Mouse (Mus musculus) heart, embryonic 13.5 days (tissue): ENCODE measurements around the gene Lamtor5. TPM values are rescaled to one million over a fixed set of nuclear protein-coding genes. Genes with fewer than 3 reads are reported as not detected.
"Not testable (repeated sequence)": the region's sequence is repeated elsewhere in the genome, so short reads cannot be mapped to it uniquely, and the experiment has no call there.

ENCODE experiments used
- ATAC-seq: fragments of 200-750 bp; cut with Nextera tagmentation; 2 replicates; pipeline ENCODE4 v1.8.0; 2017; ENCODE audit warnings: moderate TSS enrichment; ENCODE audit not compliant: insufficient number of reproducible peaks, low FRiP score, low TSS enrichment; ENCODE audit errors: extremely low read depth
- H3K27ac ChIP-seq: fragments of 300-500 bp; sonication (generic); replicated peaks from 2 replicates; pipeline ENCODE4 v1.5.1; 2015; ENCODE audit warnings: moderate library complexity, mild to moderate bottlenecking, inconsistent platforms
- H3K27me3 ChIP-seq: fragments of 300-500 bp; sonication (generic); replicated peaks from 2 replicates; pipeline ENCODE4 v1.6.1; 2015; ENCODE audit warnings: mild to moderate bottlenecking, inconsistent platforms
- H3K36me3 ChIP-seq: fragments of 300-500 bp; sonication (generic); 2 replicates; pipeline ENCODE4 v1.6.1; 2015; ENCODE audit warnings: mild to moderate bottlenecking, inconsistent platforms
- H3K4me1 ChIP-seq: fragments of 300-500 bp; sonication (generic); 2 replicates; pipeline ENCODE4 v1.6.1; 2015; ENCODE audit warnings: inconsistent platforms
- H3K4me2 ChIP-seq: fragments of 300-500 bp; sonication (generic); 2 replicates; pipeline ENCODE4 v1.6.1; 2015; ENCODE audit warnings: inconsistent platforms, mild to moderate bottlenecking, moderate library complexity
- H3K4me3 ChIP-seq: fragments of 300-500 bp; sonication (generic); 2 replicates; pipeline ENCODE4 v1.5.1; 2015; ENCODE audit warnings: moderate library complexity, mild to moderate bottlenecking, inconsistent platforms
- H3K9ac ChIP-seq: fragments of 300-500 bp; sonication (generic); 2 replicates; pipeline ENCODE4 v1.6.1; 2015; ENCODE audit warnings: inconsistent platforms, mild to moderate bottlenecking, moderate library complexity
- H3K9me3 ChIP-seq: fragments of 300-500 bp; sonication (generic); 2 replicates; pipeline ENCODE4 v1.6.1; 2016; ENCODE audit warnings: inconsistent platforms
- WGBS: fragments of 180-500 bp; shearing (Covaris S2); methylation state at CpG from one replicate; pipeline ENCODE4 v1.1.7; 2015; ENCODE audit warnings: mixed read lengths; 5-methylcytosine and 5-hydroxymethylcytosine counted together
- polyA plus RNA-seq: library from polyadenylated mRNA; unstranded; fragments of >200 nt; fragmentation: Nextera tagmentation; extraction: Ambion mirVana; gene quantifications from 2 replicates; pipeline ENCODE4 v1.2.1, GENCODE M21; 2015

Lamtor5 gene
- polyA plus RNA-seq, 1 experiment from 2014 or later: 149 TPM

- H3K9ac ChIP-seq: no peak overlapping the region
- H3K4me1 ChIP-seq: peaks cover 4% of the 10 kb centered on the region; the same call in 1 of the 2 replicates
- 0 out of 2 replicates have a peak, but pooled peaks have one; percentile 45 for ATAC-seq
- WGBS: 11% methylated on average over 3 of the region's 3 CpGs
- H3K36me3 ChIP-seq: no peaks in the 10 kb centered on the region
- H3K27me3 ChIP-seq: peaks cover 6% of the 10 kb centered on the region
- no peak overlapping the region for H3K27ac ChIP-seq
- no peak overlapping the region for H3K4me2 ChIP-seq
- H3K4me3 ChIP-seq: no peak overlapping the region
- no peaks in the 10 kb centered on the region for H3K9me3 ChIP-seq
Observed at GRCm38 (mm10) chr3:107273820-107274219, 4.8 kb upstream of the Lamtor5 start.

GRCm38 (mm10) chr3:107275351-107275750, 3.3 kb upstream of the Lamtor5 start:
- WGBS: 53% methylated on average over 5 of the region's 5 CpGs
- peaks cover 13% of the 10 kb centered on the region for H3K4me1 ChIP-seq
- no peak for ATAC-seq
- H3K36me3 ChIP-seq: no peaks in the 10 kb centered on the region
- H3K27me3 ChIP-seq: peaks cover 6% of the 10 kb centered on the region
- no peak overlapping the region for H3K9ac ChIP-seq
- no peaks in the 10 kb centered on the region for H3K9me3 ChIP-seq
- no peak overlapping the region for H3K4me2 ChIP-seq
- no peak overlapping the region for H3K4me3 ChIP-seq
- no peak overlapping the region for H3K27ac ChIP-seq

GRCm38 (mm10) chr3:107275996-107276395, 2.7 kb upstream of the Lamtor5 start:
- Histone ChIP-seq H3K4me2 (no peak overlapping the region), H3K9ac (no peak overlapping the region), H3K4me1 (peaks cover 14% of the 10 kb centered on the region), H3K36me3 (no peaks in the 10 kb centered on the region), H3K27ac (no peak overlapping the region), H3K27me3 (peaks cover 6% of the 10 kb centered on the region), H3K9me3 (no peaks in the 10 kb centered on the region), H3K4me3 (no peak overlapping the region)
- ATAC-seq: no peak
- WGBS: 42% methylated on average over 4 of the region's 4 CpGs

- Histone ChIP-seq H3K27ac (no peak overlapping the region), H3K4me1 (peaks cover 14% of the 10 kb centered on the region), H3K27me3 (peaks cover 6% of the 10 kb centered on the region), H3K4me3 (no peak overlapping the region), H3K36me3 (no peaks in the 10 kb centered on the region), H3K9ac (no peak overlapping the region), H3K4me2 (no peak overlapping the region), H3K9me3 (no peaks in the 10 kb centered on the region)
- ATAC-seq: no peak
- WGBS: 77% methylated on average over 3 of the region's 3 CpGs
Observed at GRCm38 (mm10) chr3:107276626-107277025, 2.0 kb upstream of the Lamtor5 start.

- Histone ChIP-seq H3K9ac (no peak overlapping the region), H3K4me3 (no peak overlapping the region), H3K27ac (no peak overlapping the region), H3K4me2 (no peak overlapping the region), H3K27me3 (no peaks in the 10 kb centered on the region), H3K36me3 (peaks cover 35% of the 10 kb centered on the region), H3K4me1 (peaks cover 6% of the 10 kb centered on the region; the same call in 1 of the 2 replicates), H3K9me3 (no peaks in the 10 kb centered on the region)
- no peak for ATAC-seq
- WGBS: 59% methylated on average over 2 of the region's 2 CpGs
Observed at GRCm38 (mm10) chr3:107286123-107286522, 7.5 kb downstream of the Lamtor5 start.

- H3K27ac ChIP-seq: no peak overlapping the region
- no peak overlapping the region for H3K9ac ChIP-seq
- no peak for ATAC-seq
- H3K27me3 ChIP-seq: no peaks in the 10 kb centered on the region
- no peak overlapping the region for H3K4me3 ChIP-seq
- peaks cover 13% of the 10 kb centered on the region for H3K4me1 ChIP-seq
- H3K36me3 ChIP-seq: peaks cover 29% of the 10 kb centered on the region
- H3K4me2 ChIP-seq: no peak overlapping the region
- H3K9me3 ChIP-seq: no peaks in the 10 kb centered on the region
Observed at GRCm38 (mm10) chr3:107287346-107287745, 8.7 kb downstream of the Lamtor5 start.

GRCm38 (mm10) chr3:107290764-107291381, 12.2 kb downstream of the Lamtor5 start, which contains the start of gene Slc16a4:
Slc16a4 (plus strand) TSS chr3:107291230.
- H3K4me3 ChIP-seq: no peak within 1 kb of the TSS
- H3K36me3 ChIP-seq: no peaks in the 10 kb centered on the region
- peak within 1 kb of the TSS; percentile 73 for H3K27ac ChIP-seq
- no peaks in the 10 kb centered on the region for H3K27me3 ChIP-seq
- peak; percentile 48; the same call in 1 of the 2 replicates for ATAC-seq
- H3K9me3 ChIP-seq: no peaks in the 10 kb centered on the region
- H3K4me1 ChIP-seq: peaks cover 13% of the 10 kb centered on the region
- WGBS: 24% methylated on average over 9 of the region's 9 CpGs
- H3K9ac ChIP-seq: no peak within 1 kb of the TSS
- peak within 1 kb of the TSS; percentile 30 for H3K4me2 ChIP-seq

GRCm38 (mm10) chr3:107295672-107296360, 17.2 kb downstream of the Lamtor5 start:
- 74% methylated on average over 5 of the region's 5 CpGs for WGBS
- H3K4me2 ChIP-seq: no peak overlapping the region
- ATAC-seq: no peak

GRCm38 (mm10) chr3:107296917-107297316, 18.3 kb downstream of the Lamtor5 start:
- not testable (repeated sequence) for H3K27ac ChIP-seq, H3K4me3 ChIP-seq, H3K4me1 ChIP-seq, H3K27me3 ChIP-seq, H3K4me2 ChIP-seq, ATAC-seq, H3K9ac ChIP-seq, H3K9me3 ChIP-seq
- H3K36me3 ChIP-seq: peaks cover 17% of the 10 kb centered on the region
- 65% methylated on average over 4 of the region's 4 CpGs for WGBS

More at GRCm38 (mm10) chr3:107295672-107296360, 17.2 kb downstream of the Lamtor5 start:
- H3K9ac ChIP-seq: no peak overlapping the region
- H3K4me1 ChIP-seq: peaks cover 17% of the 10 kb centered on the region
- no peaks in the 10 kb centered on the region for H3K27me3 ChIP-seq
- peaks cover 7% of the 10 kb centered on the region for H3K36me3 ChIP-seq
- no peak overlapping the region for H3K4me3 ChIP-seq
- H3K9me3 ChIP-seq: no peaks in the 10 kb centered on the region
- H3K27ac ChIP-seq: no peak overlapping the region

- Histone ChIP-seq H3K9me3 (no peaks in the 10 kb centered on the region), H3K4me2 (no peak overlapping the region), H3K4me3 (no peak overlapping the region), H3K9ac (no peak overlapping the region), H3K27ac (no peak overlapping the region), H3K27me3 (no peaks in the 10 kb centered on the region), H3K36me3 (peaks cover 61% of the 10 kb centered on the region), H3K4me1 (peaks cover 27% of the 10 kb centered on the region)
- no peak for ATAC-seq
- WGBS: 93% methylated on average over 3 of the region's 3 CpGs
Observed at GRCm38 (mm10) chr3:107317338-107317737, 38.7 kb downstream of the Lamtor5 start.

GRCm38 (mm10) chr3:107321141-107321540, 42.5 kb downstream of the Lamtor5 start:
- Histone ChIP-seq H3K4me3 (no peak overlapping the region), H3K27me3 (no peaks in the 10 kb centered on the region), H3K9me3 (no peaks in the 10 kb centered on the region), H3K4me2 (no peak overlapping the region), H3K9ac (no peak overlapping the region), H3K4me1 (peaks cover 47% of the 10 kb centered on the region), H3K36me3 (peaks cover 62% of the 10 kb centered on the region), H3K27ac (no peak overlapping the region)
- ATAC-seq: no peak
- WGBS: 93% methylated on average over 2 of the region's 2 CpGs

- Histone ChIP-seq H3K4me2 (no peak overlapping the region), H3K36me3 (peaks cover 59% of the 10 kb centered on the region), H3K27ac (no peak overlapping the region), H3K9me3 (no peaks in the 10 kb centered on the region), H3K9ac (no peak overlapping the region), H3K4me3 (no peak overlapping the region), H3K27me3 (no peaks in the 10 kb centered on the region), H3K4me1 (peaks cover 46% of the 10 kb centered on the region)
- no peak for ATAC-seq
Observed at GRCm38 (mm10) chr3:107321776-107322175, 43.1 kb downstream of the Lamtor5 start.
